Mouse (Mus musculus) adrenal gland, postnatal 25 days (tissue): Measurements from ENCODE around the gene Akr1b3. TPM values are rescaled to one million over a fixed set of nuclear protein-coding genes. Genes with fewer than 3 reads are reported as not detected.

ENCODE experiments used
- DNase-seq: peaks from one replicate; pipeline ENCODE4 v3.0.0; 2021; ENCODE audit warnings: mixed read lengths
- total RNA-seq: library from RNA; stranded (reverse); gene quantifications from 2 replicates; pipeline ENCODE4 v1.2.3, GENCODE M21; 2021

The Akr1b3 gene
- total RNA-seq, 1 experiment from 2014 or later, result 224 TPM

- DNase-seq, result no peak
Observed at GRCm38 (mm10) chr6:34322121-34322520, 4.8 kb upstream of the Akr1b3 start.

- DNase-seq, result no peak
Observed at GRCm38 (mm10) chr6:34318636-34319035, 1.4 kb upstream of the Akr1b3 start.

DNA sequence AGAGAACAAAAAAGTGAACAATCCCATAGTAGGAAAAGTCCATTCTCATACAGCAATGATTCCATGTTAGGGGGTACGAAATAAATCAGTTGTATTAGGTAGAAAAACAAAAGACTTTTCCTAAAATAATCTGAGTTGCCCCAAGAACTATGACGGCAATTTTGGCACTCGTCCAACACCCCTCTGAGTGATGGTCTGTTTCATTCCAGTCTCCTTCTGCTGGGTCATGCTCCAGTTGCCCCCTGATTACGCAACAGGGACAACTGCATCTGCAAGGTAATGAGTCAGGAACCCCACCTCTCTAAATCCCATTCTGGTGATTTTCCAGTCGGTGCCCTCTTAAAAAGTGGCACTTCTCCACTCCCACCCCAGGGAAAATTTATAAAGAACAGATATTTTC is 894 bp upstream of the Akr1b3 start:
- peak; percentile 59 for DNase-seq

DNA sequence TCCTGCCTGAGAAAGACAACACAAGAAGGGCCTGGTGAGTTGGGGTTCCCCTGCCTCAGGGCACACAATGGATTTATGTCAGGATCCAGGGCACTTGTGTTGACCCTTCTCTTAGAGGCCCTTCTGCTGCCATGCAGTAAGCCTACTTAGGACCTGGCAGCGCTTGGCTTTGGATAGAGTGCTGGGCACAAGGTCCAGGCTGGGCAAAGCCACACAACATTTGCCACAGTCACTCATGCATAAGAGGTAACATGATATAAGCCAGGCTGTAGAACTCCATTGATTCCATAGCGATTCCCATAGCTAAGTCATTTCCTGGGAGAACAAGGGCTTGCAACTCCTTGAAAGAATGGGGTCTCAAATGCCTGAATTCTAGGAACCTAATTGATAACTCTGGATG is 3.4 kb downstream of the Akr1b3 start:
- no peak for DNase-seq

- DNase-seq, result no peak
Observed at GRCm38 (mm10) chr6:34313386-34313785, 3.9 kb downstream of the Akr1b3 start.

DNA sequence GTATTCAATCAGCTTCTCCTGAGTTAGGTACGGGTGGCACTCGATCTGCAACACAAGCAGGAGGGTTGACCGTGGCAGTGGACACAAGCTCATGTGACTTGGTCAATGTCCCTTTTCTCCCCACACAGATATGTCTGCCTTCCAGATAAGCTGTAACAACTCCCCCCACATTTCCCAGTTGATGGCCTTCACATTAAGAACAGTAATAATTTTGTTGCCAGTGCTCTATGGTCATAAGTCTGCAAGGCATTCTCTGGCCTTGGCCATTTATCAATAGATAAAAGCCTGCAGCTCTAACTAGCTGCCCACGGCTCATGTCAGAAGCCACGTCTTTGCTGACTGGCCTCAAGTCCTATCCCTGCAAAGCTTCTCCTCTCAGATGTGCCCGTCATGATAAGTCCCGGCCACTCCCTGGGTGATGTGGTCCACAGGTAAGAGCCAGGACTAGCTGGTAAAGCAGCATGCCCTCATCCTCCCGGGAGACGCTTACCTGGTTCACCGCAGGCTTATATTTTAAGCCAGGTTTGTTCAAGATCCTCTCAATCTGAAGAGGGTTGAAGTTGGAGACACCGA is 7.2 kb downstream of the Akr1b3 start:
- DNase-seq, result peak; percentile 23

- DNase-seq, result no peak
Observed at GRCm38 (mm10) chr6:34309526-34309925, 7.8 kb downstream of the Akr1b3 start.

DNA sequence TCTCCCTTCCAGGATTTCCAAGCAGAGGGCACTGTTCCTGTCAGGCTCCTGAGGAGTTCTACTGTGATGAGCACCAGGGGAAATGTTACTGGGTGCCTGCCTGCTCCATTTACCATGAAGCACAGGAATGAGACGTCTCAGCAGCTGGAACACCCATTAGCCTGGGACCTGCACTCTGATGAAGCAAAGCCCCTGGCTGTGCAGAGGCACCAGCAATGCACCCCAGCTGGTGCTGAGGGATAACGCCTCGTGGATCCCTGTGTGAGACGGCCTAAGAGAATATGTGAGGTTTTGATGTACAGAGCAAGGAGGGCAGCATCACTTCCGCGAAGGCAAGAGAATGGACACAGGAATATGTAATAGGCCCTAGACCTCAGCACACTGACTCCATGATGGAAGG is 10.5 kb downstream of the Akr1b3 start:
- DNase-seq, result no peak

GRCm38 (mm10) chr6:34304675-34305241 is 12.5 kb downstream of the Akr1b3 start:
- DNase-seq, result peak; percentile 50

GRCm38 (mm10) chr6:34297055-34297454 is 20.2 kb downstream of the Akr1b3 start:
- DNase-seq, result no peak

GRCm38 (mm10) chr6:34295437-34295836 is 21.8 kb downstream of the Akr1b3 start:
- no peak for DNase-seq

- DNase-seq, result peak; percentile 78
Observed at GRCm38 (mm10) chr6:34292882-34293487, 24.3 kb downstream of the Akr1b3 start.

DNA sequence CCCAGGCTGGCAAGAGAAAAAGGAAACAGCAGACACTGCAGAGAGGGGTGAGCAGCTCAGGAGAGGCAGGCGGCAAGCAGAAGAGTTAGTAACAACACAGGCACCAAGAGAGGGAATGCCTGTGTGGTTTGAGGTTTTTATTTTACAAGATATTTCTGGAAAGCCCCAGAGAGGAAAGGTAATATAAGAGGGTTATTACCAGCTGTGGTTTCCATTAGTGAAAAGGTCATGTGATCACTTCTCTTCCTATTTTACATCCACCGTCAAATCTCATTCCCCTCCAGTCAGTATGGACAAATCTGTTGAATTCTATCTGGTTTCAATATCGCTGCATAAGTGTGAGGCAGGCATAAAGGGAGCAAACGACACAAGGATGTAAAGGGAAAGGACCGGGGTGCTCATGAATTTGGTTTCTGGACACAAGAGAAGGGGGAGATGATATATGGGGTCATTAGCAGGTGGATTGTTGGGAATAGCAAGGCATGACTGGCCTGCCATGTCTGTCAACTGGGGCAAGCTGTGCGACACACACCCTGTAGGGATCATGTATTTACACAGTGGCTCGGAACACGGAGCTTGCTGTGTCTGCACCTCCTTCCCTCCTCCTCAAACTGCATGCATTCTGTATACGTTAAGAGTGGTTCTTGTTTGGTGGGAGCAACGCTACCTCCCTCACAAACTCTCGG is 24.9 kb downstream of the Akr1b3 start:
- DNase-seq, result no peak

GRCm38 (mm10) chr6:34290681-34291080 is 26.6 kb downstream of the Akr1b3 start:
- DNase-seq, result no peak

DNA sequence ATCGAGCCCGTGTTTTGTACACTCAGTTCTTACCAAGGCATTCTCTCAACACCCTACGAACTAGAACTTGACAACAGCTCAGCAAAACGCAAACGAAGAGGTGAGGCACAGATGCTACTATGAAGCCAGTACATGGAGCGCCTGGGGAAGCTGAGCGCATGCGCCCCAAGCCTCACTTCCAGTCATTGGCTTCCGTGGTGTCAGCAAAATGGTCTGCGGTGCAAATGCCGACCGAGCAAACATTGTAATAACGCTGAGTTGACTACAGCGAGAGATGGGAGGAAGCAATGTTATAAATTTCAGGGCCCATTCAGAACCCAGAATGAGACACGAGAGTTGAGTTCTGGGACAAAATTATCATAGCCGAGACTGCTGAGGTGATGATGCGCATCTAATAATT is 27.2 kb downstream of the Akr1b3 start:
- DNase-seq, result no peak

GRCm38 (mm10) chr6:34288098-34288497 is 29.2 kb downstream of the Akr1b3 start:
- DNase-seq, result peak; percentile 21

DNA sequence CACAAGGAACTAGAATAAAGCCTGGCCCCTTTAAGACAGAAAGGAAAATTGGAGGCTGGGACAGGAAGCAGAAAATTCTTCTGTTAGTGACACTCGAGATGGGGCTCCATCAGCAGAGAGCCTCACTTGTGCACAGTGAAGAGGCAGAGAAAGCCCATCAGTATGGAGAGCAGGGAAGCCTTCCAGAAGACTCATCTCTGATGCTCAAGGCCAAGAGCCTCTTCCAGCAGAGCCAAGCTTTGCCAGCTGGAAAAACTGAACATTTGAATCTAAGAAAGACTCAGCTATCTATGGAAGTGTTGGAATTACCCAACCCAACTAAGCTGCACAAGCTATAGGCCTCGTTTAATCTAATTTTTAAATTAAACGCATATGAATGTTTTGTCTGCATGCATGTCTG is 30.4 kb downstream of the Akr1b3 start:
- no peak for DNase-seq

- no peak for DNase-seq
Observed at GRCm38 (mm10) chr6:34278385-34278784, 38.9 kb downstream of the Akr1b3 start.

GRCm38 (mm10) chr6:34277665-34278064 is 39.6 kb downstream of the Akr1b3 start:
- peak; percentile 16 for DNase-seq

DNA sequence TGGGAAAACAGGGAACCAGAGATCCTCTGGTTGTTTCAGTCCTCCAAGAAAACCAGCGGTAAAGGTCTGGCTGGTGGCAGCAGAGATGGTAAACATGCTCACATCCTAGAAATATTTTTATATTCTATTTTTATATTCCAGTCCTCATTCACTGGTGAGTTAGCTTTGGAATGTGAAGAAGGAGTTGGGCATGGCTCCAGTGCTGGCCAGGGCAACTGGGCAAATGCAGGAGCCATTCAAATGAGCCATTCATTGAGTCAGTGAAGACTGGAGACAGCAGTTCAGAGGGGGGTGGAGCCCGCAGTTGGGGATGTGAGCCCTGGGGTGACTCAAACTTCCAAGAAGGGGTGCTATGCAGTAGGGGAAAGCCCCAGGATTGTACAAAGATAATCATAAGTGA is 42.9 kb downstream of the Akr1b3 start:
- no peak for DNase-seq

GRCm38 (mm10) chr6:34273073-34273472 is 44.2 kb downstream of the Akr1b3 start:
- no peak for DNase-seq

DNA sequence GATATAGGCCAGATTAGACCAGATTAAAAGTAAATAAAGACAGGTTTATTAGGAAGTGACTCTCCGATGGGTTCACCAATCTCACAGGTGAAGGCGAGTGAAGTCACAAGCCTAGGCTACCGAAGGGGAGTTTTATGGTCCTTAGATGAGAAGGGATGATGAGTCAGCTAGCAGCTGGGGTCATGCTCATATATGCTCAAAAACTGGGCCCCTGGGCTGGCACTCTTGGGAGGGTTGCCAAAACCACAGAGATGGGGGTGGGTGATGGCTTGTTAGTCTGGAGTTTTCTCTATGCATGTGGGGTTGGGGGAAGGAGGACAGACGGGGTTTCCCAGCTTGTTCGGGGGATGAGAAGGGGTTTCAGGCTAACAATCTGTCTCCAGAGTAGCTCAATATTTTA is 44.8 kb downstream of the Akr1b3 start:
- DNase-seq, result no peak

- no peak for DNase-seq
Observed at GRCm38 (mm10) chr6:34270717-34271116, 46.6 kb downstream of the Akr1b3 start.

DNA sequence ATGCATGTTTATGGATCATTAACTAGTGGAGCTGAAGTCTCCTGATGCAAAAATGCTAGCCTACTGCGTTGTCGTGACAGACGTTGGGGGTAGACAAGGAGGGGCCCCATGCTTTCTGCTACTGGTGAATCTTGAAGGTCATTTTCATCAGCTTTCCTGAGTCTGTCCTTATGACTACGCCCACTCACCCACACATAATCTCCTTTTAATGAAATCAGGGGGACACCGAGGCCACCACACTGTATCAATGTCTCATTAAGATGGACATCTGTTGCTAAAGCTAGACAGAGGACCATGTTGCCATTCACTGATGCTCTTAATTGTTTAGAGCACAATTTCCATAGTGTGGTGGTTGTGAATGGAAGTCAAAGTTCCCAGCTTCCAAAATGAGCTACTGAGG is 58.7 kb downstream of the Akr1b3 start:
- no peak for DNase-seq
